Mouse (Mus musculus) bone marrow, adult 2 months (tissue): Measurements from ENCODE around the gene Clca4b.
"Not testable (repeated sequence)": the region's sequence is repeated elsewhere in the genome, so short reads cannot be mapped to it uniquely, and the experiment has no call there.

Experiments
- CTCF ChIP-seq: fragments of 200-500 bp; IDR thresholded peaks from 2 replicates; pipeline ENCODE4 v1.5.1; 2011; ENCODE audit warnings: low read length, control low read depth; ENCODE audit not compliant: control insufficient read depth, insufficient read depth
- POLR2A ChIP-seq: fragments of 200-500 bp; IDR thresholded peaks from 2 replicates; pipeline ENCODE4 v1.6.1; 2011; ENCODE audit warnings: low read depth, mild to moderate bottlenecking, control low read depth, low read length, borderline replicate concordance; ENCODE audit not compliant: control insufficient read depth

- not testable (repeated sequence) for TF ChIP-seq POLR2A, CTCF
Measured at GRCm38 (mm10) chr3:144933625-144934024, 1.3 kb upstream of the Clca4b start.
